Mouse (Mus musculus) heart, embryonic 11.5 days (tissue): ENCODE measurements at regions not wholly inside any gene's neighbourhood (a gene's known extent, or its start where the extent isn't known, plus 50 kb on each side); places are given as distances from the start of the nearest gene placed in this dataset.

Experiments used
- ATAC-seq: fragments of 200-750 bp; cut with Nextera tagmentation; replicated peaks from 2 replicates; pipeline ENCODE4 v1.8.0; 2017; ENCODE audit warnings: moderate library complexity; ENCODE audit not compliant: insufficient number of reproducible peaks, low FRiP score, low TSS enrichment
- H3K27ac ChIP-seq: fragments of 300-500 bp; sonication (generic); 2 replicates; pipeline ENCODE4 v1.5.1; 2014; ENCODE audit warnings: mild to moderate bottlenecking, low read depth, low read length
- H3K27me3 ChIP-seq: fragments of 300-500 bp; sonication (generic); 2 replicates; pipeline ENCODE4 v1.6.1; 2014; ENCODE audit warnings: mild to moderate bottlenecking, low read length, mixed read lengths; ENCODE audit not compliant: control insufficient read depth, insufficient read depth
- H3K36me3 ChIP-seq: fragments of 300-500 bp; sonication (generic); 2 replicates; pipeline ENCODE4 v1.6.1; 2014; ENCODE audit warnings: mild to moderate bottlenecking, low read length, moderate library complexity, mixed read lengths; ENCODE audit not compliant: control insufficient read depth, insufficient read depth
- H3K4me1 ChIP-seq: fragments of 300-500 bp; sonication (generic); 2 replicates; pipeline ENCODE4 v1.6.1; 2014; ENCODE audit warnings: low read length; ENCODE audit not compliant: control insufficient read depth, insufficient read depth
- H3K4me2 ChIP-seq: fragments of 300-500 bp; sonication (generic); 2 replicates; pipeline ENCODE4 v1.6.1; 2014; ENCODE audit warnings: mild to moderate bottlenecking, moderate library complexity
- H3K4me3 ChIP-seq: fragments of 300-500 bp; sonication (generic); 2 replicates; pipeline ENCODE4 v1.5.1; 2014; ENCODE audit warnings: low read depth, low read length
- H3K9ac ChIP-seq: fragments of 300-500 bp; sonication (generic); 2 replicates; pipeline ENCODE4 v1.6.1; 2014; ENCODE audit warnings: mild to moderate bottlenecking, low read depth, low read length, moderate library complexity
- H3K9me3 ChIP-seq: fragments of 300-500 bp; sonication (generic); replicated peaks from 2 replicates; pipeline ENCODE4 v1.6.1; 2016; ENCODE audit warnings: low read length; ENCODE audit not compliant: control insufficient read depth
- WGBS: fragments of 180-500 bp; shearing (Covaris S2); extraction: QIAGEN DNeasy Blood & Tissue Kit; methylation state at CpG from one replicate; pipeline ENCODE4 v1.1.7; 2014; ENCODE audit not compliant: insufficient replicate concordance; 5-methylcytosine and 5-hydroxymethylcytosine counted together

DNA sequence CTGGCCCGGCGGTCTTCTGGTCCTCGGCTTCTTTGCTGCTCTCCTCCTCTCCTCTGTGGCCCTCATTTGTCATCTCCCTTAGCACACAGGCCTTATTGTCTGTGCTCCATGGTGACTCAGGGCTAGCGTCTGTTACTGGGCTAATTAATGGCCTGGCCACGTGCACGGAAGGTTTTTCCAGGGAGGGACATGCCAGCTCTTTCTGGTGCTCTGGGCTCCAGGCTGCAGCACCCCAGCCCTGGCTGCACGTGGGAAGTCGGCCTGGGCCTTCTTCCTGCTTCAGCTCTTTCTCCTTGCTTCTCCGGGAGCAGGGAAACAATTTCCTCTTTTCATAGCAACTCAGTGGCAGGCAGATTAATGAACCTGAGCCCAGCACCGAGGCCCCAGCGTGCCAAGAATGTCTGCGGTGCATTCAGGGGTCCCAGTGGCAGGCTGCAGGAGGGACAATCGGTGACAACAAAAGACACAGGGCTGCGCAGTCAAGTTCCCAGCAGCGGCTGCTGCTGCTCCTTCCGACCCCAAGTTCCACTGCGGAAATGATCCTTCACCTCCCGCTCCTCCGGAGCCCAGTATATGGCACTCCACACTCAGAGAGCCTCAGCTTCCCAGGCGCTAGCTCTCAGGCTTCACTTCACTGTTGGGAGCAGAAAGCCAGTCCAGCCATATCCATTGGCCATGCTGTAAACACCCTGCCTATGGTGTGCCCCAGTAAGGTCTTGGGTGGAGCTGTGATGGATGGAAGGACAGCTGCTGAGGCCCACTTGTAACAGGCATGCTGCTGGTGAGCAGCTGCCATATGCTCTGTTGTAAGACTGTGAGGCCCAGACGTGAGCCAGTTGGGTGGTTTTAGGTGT is 257.3 kb upstream of the Habp2 start:
- Histone ChIP-seq H3K27ac (0 out of 2 replicates have a peak overlapping the region, but pooled peaks have one; percentile 41), H3K4me1 (peaks cover 3% of the 10 kb centered on the region; the same call in 1 of the 2 replicates), H3K9me3 (no peaks in the 10 kb centered on the region), H3K27me3 (no peaks in the 10 kb centered on the region), H3K36me3 (no peaks in the 10 kb centered on the region), H3K9ac (peak overlapping the region; percentile 49; the same call in 1 of the 2 replicates), H3K4me3 (no peak overlapping the region), H3K4me2 (peak overlapping the region; percentile 16; the same call in 1 of the 2 replicates)
- WGBS, result 35% methylated on average over 21 of the region's 21 CpGs
- ATAC-seq, result no peak

DNA sequence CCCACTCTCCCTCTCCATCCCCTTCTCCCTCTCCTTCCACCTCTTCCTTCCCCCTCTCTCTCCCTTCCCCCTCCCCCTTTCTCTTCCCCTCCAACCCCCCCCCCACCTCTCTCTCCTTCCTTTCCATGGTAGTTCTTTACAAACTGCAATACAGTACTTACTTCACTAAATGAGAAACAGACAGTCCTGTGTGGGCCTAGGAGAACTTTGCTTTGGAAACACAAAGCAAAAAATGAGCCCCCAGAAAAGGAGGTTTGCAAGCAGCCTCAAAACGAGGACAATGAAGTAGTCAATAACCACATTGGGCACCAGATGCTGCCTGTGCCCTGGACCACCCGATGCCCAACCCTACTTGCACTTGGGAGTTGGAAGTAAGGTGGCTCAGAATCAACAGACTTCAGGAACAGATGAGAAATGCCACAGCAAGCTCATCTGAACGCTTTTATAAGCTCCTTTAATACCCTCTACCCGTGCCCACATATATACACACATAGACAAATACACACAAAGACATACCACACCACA is 256.5 kb upstream of the Habp2 start:
- no peak overlapping the region for H3K27ac ChIP-seq
- H3K27me3 ChIP-seq, result no peaks in the 10 kb centered on the region
- no peak overlapping the region for H3K9ac ChIP-seq
- no peaks in the 10 kb centered on the region for H3K9me3 ChIP-seq
- peaks cover 3% of the 10 kb centered on the region; the same call in 1 of the 2 replicates for H3K4me1 ChIP-seq
- H3K36me3 ChIP-seq, result no peaks in the 10 kb centered on the region
- H3K4me3 ChIP-seq, result no peak overlapping the region
- ATAC-seq, result no peak
- H3K4me2 ChIP-seq, result no peak overlapping the region
- 69% methylated on average over 4 of the region's 4 CpGs for WGBS

DNA sequence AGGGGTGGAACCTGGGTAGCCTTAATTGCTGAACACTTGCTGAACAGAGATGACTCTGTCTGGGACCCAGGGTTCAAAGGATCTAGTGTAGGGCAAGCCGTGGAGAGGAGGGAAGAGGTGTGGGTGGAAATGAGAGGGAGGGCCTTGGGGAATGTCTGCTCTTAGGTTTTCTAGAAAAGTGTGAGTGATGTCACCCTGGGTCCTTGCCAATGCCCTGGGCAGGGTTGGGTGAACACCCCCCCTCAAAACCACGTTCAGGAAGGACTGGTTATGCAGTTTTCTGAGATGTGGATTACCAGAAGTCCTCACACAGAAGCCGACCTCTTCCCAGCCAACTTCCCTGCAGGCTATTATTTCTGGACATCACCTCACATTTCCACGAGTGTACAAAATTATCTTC is 252.4 kb upstream of the Habp2 start:
- WGBS, result 56% methylated on average over 4 of the region's 4 CpGs
- Histone ChIP-seq H3K36me3 (no peaks in the 10 kb centered on the region), H3K9ac (no peak overlapping the region), H3K4me2 (no peak overlapping the region), H3K27ac (no peak overlapping the region), H3K27me3 (no peaks in the 10 kb centered on the region), H3K4me1 (no peaks in the 10 kb centered on the region; the same call in 1 of the 2 replicates), H3K9me3 (no peaks in the 10 kb centered on the region), H3K4me3 (no peak overlapping the region)
- no peak for ATAC-seq

DNA sequence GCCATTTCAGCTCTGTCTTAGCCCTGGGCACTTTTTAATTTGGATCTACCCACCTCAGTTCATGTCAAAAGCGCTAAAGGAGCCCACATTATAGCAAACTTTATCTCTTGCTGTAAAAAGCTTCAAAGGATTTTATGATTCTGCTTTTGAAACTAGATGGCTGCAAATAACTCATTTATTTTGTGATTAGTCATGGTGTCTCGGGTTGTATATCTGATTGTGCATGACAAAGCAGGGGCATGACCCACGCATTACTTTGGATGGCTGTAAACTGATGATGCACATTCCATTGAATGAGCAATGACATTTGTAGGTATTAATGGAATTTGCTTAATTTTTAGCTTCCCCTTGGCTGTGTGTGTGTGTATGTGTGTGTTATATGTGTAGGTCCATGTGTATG is 249.4 kb upstream of the Habp2 start:
- no peaks in the 10 kb centered on the region for H3K4me1 ChIP-seq
- no peak overlapping the region for H3K4me2 ChIP-seq
- WGBS, result 82% methylated on average over 3 of the region's 3 CpGs
- ATAC-seq, result no peak
- H3K27me3 ChIP-seq, result no peaks in the 10 kb centered on the region
- H3K9me3 ChIP-seq, result no peaks in the 10 kb centered on the region
- no peaks in the 10 kb centered on the region for H3K36me3 ChIP-seq
- no peak overlapping the region for H3K27ac ChIP-seq
- no peak overlapping the region for H3K4me3 ChIP-seq
- H3K9ac ChIP-seq, result no peak overlapping the region

DNA sequence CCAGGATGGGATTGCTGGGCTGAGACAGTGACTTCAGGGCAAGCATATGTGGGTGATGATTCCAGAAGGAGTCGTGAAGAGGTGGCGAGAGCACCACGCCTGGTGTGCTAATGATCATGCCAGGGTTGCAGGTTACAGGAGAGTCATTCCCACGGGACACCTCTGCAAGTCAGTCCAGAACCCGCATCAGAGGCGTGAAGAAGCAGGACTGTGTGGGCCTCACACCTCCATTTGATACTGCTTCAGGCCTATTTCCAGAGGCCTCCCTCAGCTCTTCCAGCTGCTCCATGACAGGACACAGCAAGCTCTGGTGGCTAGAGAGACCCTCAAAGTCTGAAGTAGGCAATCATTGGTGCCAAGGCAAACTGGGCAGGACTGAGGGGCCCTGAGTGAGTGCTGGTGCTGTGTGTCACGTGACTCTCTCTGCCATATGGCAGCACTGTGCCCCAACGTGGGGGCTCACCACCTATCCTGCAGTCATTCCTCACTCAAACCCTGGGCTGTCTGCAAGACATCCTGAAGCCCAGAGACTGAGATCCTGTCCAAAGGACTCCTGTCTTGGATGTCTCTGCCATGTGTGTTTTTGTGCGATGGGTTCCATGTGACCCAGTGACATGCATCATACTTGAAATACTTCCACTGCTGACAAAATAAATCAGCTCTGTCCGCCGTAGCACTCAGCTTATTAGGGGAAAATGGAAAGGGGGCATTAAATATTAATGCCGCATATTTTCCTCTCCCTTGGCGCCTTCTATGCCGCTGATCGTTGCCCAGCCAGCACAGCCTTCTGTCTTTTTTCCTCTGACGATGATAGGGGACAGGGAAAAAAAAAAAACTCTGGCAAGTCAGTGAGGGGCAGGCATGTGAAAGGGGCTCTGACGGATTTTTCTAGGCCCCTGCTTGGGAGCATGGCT is 247.6 kb upstream of the Habp2 start:
- Histone ChIP-seq H3K9me3 (no peaks in the 10 kb centered on the region), H3K36me3 (no peaks in the 10 kb centered on the region), H3K27me3 (no peaks in the 10 kb centered on the region), H3K4me1 (no peaks in the 10 kb centered on the region), H3K4me2 (no peak overlapping the region), H3K4me3 (no peak overlapping the region), H3K9ac (no peak overlapping the region), H3K27ac (no peak overlapping the region)
- ATAC-seq, result no peak
- 77% methylated on average over 17 of the region's 17 CpGs for WGBS

DNA sequence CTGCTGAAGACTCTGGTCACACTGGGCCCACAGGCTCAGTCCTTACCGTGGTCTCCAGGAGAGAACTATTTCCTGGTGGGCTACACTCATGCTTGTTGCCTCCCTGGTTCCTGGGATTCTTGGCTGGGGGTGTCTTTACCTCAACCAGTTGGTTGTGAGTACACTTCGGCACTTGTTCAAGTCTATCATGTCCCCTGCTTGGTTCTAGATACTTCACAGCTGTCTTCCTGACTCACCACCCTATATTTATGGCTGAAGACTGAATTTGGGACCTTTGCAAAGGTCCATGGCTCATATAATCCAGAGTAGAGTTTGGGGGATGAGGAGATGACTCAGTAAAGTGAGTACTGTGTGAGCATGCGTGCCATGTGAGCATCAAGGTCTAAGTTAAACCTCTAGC is 245.0 kb upstream of the Habp2 start:
- Histone ChIP-seq H3K9ac (no peak overlapping the region), H3K27me3 (no peaks in the 10 kb centered on the region), H3K4me2 (no peak overlapping the region), H3K4me1 (no peaks in the 10 kb centered on the region), H3K27ac (no peak overlapping the region), H3K9me3 (no peaks in the 10 kb centered on the region), H3K36me3 (no peaks in the 10 kb centered on the region), H3K4me3 (no peak overlapping the region)
- no peak for ATAC-seq
- 77% methylated on average over 3 of the region's 3 CpGs for WGBS

DNA sequence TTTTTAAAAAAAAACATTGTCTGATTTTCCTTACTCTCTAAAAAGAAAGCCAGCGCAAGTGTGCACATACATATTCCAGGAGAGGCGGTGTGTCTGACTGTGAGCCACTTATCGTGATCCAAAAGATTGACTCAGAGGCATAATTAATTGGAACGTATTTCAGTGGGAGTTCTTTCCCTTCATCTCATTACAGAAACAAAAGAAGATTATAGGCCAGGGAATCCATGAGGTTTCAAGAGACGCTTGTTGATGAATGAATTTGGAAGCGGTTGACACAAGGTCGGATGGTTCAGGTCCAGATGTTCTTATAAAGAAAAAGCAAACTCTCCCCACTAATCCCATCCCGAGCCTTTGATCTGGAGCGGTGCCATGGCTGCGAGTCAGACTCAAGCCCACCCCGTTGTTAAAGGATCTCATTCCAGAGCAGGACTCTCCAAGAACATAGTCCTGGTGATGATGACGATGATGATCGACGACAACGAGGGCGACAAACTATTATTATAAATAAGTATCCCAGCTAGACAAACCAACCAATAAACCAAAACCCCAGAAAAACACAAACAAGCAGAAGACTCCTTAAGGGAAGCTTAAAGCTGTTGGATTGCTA is 240.1 kb upstream of the Habp2 start:
- H3K4me3 ChIP-seq, result no peak overlapping the region
- 83% methylated on average over 16 of the region's 16 CpGs for WGBS
- no peaks in the 10 kb centered on the region for H3K27me3 ChIP-seq
- no peak overlapping the region for H3K27ac ChIP-seq
- no peak overlapping the region for H3K4me2 ChIP-seq
- H3K9me3 ChIP-seq, result no peaks in the 10 kb centered on the region
- H3K9ac ChIP-seq, result no peak overlapping the region
- ATAC-seq, result no peak
- no peaks in the 10 kb centered on the region for H3K4me1 ChIP-seq
- no peaks in the 10 kb centered on the region for H3K36me3 ChIP-seq

DNA sequence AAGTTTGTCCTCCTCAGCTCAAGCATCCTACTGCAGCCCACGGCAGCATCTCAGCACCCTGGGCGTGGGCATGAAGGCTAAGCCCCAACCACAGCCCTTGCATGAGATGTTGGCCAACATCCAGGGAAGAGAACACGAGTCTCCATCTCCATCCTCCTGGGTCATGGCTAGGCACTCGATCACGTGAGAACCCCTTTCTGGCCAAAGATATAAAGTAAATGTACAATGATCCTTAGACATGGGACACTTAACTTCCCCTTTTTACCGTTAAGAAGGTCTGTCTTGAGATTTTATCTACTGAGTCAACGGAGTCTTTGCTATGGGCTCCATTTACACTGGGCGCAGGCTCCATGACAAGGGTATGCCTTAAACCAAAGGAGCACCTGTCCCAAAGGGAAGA is 232.8 kb upstream of the Habp2 start:
- WGBS, result 81% methylated on average over 8 of the region's 8 CpGs
- no peak for ATAC-seq
- Histone ChIP-seq H3K4me3 (no peak overlapping the region), H3K9ac (no peak overlapping the region), H3K9me3 (no peaks in the 10 kb centered on the region), H3K4me2 (no peak overlapping the region), H3K4me1 (no peaks in the 10 kb centered on the region), H3K27ac (no peak overlapping the region), H3K27me3 (no peaks in the 10 kb centered on the region), H3K36me3 (no peaks in the 10 kb centered on the region)
